Mouse (Mus musculus) retina, adult 2 months (tissue): Measurements from ENCODE around the gene Rnf183.

Source experiments
- DNase-seq: peaks from one replicate; pipeline ENCODE4 v3.0.0-alpha.2; 2012; ENCODE audit warnings: low read depth, low spot score

The Rnf183 gene

DNA sequence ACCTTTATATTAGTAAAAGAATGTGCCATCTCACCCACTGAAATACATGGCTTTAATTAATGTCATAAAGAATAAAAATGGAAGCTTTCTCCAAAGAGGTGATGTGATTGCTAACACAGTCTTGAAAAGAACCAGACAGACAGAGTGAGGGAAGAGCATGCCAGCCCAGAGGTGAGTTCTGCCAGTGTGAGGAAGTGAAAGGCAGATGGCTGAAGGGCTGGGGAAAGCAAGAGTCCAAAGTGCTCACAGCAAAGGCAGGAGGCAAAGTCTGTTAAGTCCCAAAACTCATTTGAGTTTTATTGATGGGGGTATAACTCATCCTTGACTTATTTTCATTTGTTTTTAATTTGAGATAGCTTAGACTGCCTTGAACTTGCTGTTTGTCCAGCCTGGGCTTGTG, 4.4 kb downstream of the Rnf183 start:
- DNase-seq: no peak

- DNase-seq: no peak
Measured at GRCm38 (mm10) chr4:62429616-62430015, 5.4 kb downstream of the Rnf183 start.

DNA sequence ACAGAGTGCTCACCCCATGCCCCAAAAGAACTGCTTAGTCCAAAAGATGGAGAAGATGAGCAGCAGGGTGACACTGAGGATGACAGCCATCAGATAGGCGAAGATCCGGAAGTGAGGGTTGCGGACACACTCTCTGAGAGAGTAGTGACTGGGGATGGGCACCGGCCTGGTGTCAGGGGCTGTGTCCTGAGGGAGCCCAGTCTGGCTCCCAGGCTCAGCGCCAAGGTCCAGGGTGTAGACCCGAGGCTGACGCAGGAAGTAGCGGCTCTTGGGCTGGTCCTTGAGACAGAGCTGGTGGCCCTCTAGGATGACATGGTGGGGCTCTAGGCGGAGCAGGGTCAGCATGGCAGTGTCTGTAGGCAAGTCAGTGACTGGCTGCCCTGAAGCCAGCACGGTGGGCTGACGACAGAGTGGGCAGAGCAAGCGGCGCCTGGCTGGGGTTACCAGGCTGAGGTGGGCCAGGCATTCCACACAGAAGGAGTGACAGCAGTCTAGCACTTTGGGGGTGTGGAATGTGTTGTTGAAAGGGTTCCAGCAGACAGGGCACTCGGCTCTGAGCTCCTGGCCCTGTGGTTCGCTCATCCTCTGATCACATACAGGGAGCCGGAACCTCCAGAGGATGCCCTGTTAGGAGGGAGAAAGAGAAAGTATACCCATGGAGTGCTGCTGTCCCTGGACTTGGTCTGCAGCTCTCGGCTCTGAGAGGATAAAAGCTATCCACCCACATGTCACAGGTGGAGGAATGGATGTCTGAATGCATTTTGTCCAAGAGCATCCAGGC, 6.9 kb downstream of the Rnf183 start:
- DNase-seq: no peak

- DNase-seq: no peak
Measured at GRCm38 (mm10) chr4:62425891-62426290, 9.2 kb downstream of the Rnf183 start.

- DNase-seq: no peak
Measured at GRCm38 (mm10) chr4:62419091-62419490, 16.0 kb downstream of the Rnf183 start.

- no peak for DNase-seq
Measured at GRCm38 (mm10) chr4:62418448-62418847, 16.6 kb downstream of the Rnf183 start.

GRCm38 (mm10) chr4:62411606-62412005, 23.4 kb downstream of the Rnf183 start:
- no peak for DNase-seq

- no peak for DNase-seq
Measured at GRCm38 (mm10) chr4:62410325-62410724, 24.7 kb downstream of the Rnf183 start.

DNA sequence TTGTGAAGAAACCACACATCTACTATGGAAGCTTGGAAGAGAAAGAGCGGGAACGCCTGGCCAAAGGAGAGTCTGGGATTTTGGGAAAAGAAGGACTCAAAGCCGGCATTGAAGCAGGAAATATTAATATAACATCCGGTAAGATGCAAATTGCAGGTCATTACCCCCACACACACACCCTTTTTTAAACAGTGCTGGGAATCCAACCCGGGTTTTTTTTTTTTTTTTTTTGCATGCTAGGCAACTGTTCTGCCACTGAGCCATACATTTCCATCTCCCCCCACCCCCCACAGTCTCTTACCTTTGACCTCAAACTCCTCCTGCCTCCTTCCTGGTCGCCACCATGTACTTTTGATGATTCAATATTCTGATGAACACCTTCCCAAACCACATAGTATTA, 25.4 kb downstream of the Rnf183 start:
- DNase-seq: no peak

GRCm38 (mm10) chr4:62408601-62409282, 26.3 kb downstream of the Rnf183 start, which contains the start of the genes Cdc26 and Prpf4:
Gene Cdc26 (minus strand): TSS chr4:62408642.
Gene Prpf4 (plus strand): TSS chr4:62408797.
- DNase-seq: peak; percentile 94

DNA sequence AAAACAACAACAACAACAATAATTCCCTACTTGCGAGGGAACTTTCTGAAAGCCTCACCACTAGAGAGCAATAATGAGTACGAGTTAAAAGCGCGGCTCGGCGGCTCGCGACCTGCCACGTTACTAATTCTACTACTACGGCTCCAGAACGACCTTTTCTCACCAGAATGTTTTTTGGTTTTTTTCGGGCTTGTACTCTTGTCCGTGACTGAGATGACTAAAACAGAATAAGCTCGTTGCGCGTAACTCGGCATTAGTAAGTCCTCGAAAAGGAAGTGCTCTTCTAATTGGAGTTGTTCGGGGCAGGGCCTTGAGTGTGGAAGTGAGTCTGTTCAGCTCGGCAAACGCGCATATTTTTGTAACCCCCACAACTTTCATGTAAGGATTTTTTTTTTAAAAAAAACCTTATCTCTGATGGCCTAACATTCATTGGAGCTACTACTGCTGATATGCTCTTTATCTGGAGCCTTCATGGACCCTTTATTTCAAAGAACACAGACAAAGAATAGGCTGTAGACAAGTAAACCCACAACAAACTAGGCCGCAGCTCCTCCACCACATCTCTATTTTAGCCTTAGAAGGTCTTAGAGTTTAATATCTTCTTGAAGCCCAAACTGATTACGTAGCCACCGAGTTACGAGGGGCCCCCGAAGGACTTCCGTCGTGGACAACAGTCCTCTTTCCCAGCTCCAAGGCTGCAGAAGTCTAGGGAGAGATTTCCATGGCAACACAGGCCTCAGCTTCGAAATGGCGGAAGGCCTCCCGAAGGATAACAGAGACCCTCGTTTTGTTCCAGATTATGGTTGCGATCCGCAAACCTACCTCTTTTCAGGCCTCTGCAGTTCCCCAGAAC, 27.1 kb downstream of the Rnf183 start:
- DNase-seq: peak; percentile 33

DNA sequence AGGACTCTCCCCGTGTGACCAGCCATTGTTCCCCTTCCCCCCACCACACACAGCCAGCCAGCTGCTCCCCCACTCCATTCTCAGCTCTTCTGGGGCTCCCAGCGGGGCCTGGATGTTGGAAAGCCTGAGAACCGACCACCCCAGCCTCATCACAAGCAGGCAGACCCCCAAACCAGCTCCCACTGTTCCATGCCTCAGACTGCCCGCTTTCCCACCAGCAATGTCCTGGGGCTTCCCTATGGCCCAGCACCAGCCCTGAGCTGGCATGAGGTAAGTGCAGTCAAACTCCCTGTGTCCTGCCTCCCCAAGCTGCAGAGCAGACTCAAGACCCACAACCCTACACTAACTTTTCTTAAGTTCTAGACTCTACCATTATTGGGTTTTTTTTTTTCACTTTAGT, 28.9 kb downstream of the Rnf183 start:
- no peak for DNase-seq

DNA sequence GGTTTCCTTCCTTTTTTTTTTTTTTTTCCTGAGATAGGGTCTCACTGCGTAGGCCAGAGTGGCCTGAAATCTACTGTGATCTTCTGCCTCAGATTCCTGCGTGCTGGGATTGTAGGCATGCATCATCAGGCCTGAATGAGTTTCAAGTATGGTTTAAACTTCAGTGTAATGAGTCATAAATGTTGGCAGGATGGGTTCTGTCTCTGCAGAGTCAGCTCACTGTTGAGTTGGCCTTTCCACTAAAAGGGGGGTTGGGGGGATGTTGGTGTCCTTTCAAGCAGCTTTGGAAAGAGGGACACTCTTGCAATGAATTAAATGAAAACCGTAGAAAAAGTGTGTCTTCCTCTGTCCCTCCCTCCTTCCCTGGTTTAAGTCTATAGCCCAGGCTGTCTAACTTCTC, 36.1 kb downstream of the Rnf183 start:
- no peak for DNase-seq

DNA sequence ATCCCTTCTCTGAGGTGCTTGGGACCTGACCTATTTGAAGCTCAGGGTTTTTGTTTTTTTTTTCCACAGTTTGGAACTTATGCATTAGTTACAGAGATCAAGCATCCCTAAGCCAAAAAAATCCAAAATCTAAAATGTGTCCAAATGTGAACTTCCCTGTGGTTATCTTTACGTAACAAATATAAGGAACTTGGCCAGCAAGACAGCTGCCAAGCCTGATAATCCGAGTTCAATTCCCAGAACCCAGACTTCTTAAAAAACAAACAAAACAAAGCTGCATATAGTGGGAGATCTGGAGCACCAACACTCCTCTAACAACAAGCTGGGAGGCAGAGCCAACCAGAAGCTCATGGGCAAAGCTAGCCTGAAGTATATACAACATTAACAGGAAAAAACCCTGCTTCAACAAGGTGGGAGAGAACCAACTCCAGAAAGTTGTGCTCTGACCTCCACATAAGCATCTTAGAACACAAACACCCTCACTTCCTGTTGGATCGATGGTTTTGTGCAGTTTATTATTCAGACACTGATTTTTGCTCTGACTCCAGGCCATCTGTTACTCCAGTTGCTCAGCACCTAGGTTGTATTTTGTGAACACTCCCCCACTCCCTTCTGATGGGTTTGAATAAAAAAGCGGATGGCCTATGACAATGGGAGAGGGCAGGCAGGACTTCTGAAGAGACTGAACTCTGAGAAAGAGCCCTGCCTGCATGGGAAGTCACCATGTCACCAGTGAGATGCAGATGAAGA, 37.3 kb downstream of the Rnf183 start:
- DNase-seq: no peak

DNA sequence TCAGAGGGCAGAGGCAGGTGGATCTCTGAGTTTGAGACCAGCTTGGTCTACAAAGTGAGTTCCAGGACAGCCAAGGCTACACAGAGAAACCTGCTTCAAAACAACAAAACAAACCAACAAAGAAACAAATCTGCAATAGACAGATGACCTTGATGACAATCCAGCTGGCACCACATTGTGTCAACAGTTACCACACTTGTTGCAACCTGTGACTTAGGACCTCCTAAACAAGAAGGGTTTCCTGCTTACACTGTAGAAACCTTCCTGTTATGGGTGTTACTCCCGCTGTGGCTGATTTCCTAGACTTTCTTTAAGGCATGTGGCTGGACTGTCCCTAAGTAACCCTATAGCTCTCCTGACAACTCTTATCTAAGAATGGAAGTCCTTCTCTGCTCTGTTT, 39.2 kb downstream of the Rnf183 start:
- no peak for DNase-seq

DNA sequence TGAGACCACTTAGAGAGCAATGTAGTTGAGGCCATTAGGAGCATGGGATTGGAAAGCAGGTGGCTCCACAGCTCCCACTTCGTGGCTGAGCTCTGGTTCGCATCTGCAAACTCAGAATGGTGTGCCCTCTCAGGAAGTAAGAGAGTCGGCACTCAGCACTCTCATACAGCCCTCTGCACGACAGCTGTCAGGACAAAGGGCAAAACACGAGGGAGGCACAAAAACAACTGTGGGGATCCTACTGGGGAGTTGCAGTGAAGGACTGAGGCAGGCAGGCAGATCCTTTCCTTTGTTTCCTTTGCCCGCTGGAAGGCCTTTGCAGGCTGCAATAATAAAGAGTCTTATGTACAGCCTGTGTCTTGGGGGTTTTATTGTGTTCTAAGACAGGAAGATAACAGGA, 41.6 kb downstream of the Rnf183 start:
- DNase-seq: no peak

GRCm38 (mm10) chr4:62391892-62392291, 43.2 kb downstream of the Rnf183 start:
- DNase-seq: no peak

GRCm38 (mm10) chr4:62389592-62390512, 45.2 kb downstream of the Rnf183 start:
- no peak for DNase-seq

- DNase-seq: no peak
Measured at GRCm38 (mm10) chr4:62385439-62385838, 49.6 kb downstream of the Rnf183 start.

- DNase-seq: no peak
Measured at GRCm38 (mm10) chr4:62384159-62384558, 50.9 kb downstream of the Rnf183 start.
